Mouse (Mus musculus): Measurements from ENCODE around the gene Mipep. TPM values are rescaled to one million over a fixed set of nuclear protein-coding genes. Genes with fewer than 3 reads are reported as not detected.

Gene Mipep
- total RNA-seq, 4 experiments from 2014 or later, result 25.3 to 27.7 (median 26.0) TPM

GRCm38 (mm10) chr14:60863396-60863795 is 79.0 kb downstream of the Mipep start:
- DNase-seq (ENCODE audit: low spot score in 2 of 2), result no peak

GRCm38 (mm10) chr14:60866399-60866798 is 82.0 kb downstream of the Mipep start:
- no peak for DNase-seq (ENCODE audit: low spot score in 2 of 2)

- DNase-seq (ENCODE audit: low spot score in 2 of 2), result no peak
Measured at GRCm38 (mm10) chr14:60868325-60868724, 84.0 kb downstream of the Mipep start.

- no peak for DNase-seq (ENCODE audit: low spot score in 2 of 2)
Measured at GRCm38 (mm10) chr14:60871831-60872230, 87.5 kb downstream of the Mipep start.

GRCm38 (mm10) chr14:60882106-60882505 is 97.7 kb downstream of the Mipep start:
- DNase-seq (ENCODE audit: low spot score in 2 of 2), result no peak

GRCm38 (mm10) chr14:60882681-60883080 is 98.3 kb downstream of the Mipep start:
- no peak for DNase-seq (ENCODE audit: low spot score in 2 of 2)

- DNase-seq (ENCODE audit: low spot score in 2 of 2), result no peak
Measured at GRCm38 (mm10) chr14:60885361-60885950, 101.1 kb downstream of the Mipep start.

- no peak for DNase-seq (ENCODE audit: low spot score in 2 of 2)
Measured at GRCm38 (mm10) chr14:60893882-60894281, 109.5 kb downstream of the Mipep start.

GRCm38 (mm10) chr14:60895172-60896000 is 111.0 kb downstream of the Mipep start:
- DNase-seq (ENCODE audit: low spot score in 2 of 2), result peak; percentile 12 to 25

GRCm38 (mm10) chr14:60898086-60898667 is 113.8 kb downstream of the Mipep start:
- no peak for DNase-seq (ENCODE audit: low spot score in 2 of 2)

GRCm38 (mm10) chr14:60904501-60904900 is 120.1 kb downstream of the Mipep start:
- no peak for DNase-seq (ENCODE audit: low spot score in 2 of 2)

- no peak for DNase-seq (ENCODE audit: low spot score in 2 of 2)
Measured at GRCm38 (mm10) chr14:60906421-60907374, 122.3 kb downstream of the Mipep start.

- no peak for DNase-seq (ENCODE audit: low spot score in 2 of 2)
Measured at GRCm38 (mm10) chr14:60909351-60909750, 125.0 kb downstream of the Mipep start.

- no peak for DNase-seq (ENCODE audit: low spot score in 2 of 2)
Measured at GRCm38 (mm10) chr14:60910506-60911444, 126.4 kb downstream of the Mipep start.

- no peak for DNase-seq (ENCODE audit: low spot score in 2 of 2)
Measured at GRCm38 (mm10) chr14:60912981-60913468, 128.7 kb downstream of the Mipep start.

GRCm38 (mm10) chr14:60916661-60917060 is 132.3 kb downstream of the Mipep start:
- DNase-seq (ENCODE audit: low spot score in 2 of 2), result no peak

GRCm38 (mm10) chr14:60926011-60926410 is 141.6 kb downstream of the Mipep start:
- no peak for DNase-seq (ENCODE audit: low spot score in 2 of 2)

- no peak for DNase-seq (ENCODE audit: low spot score in 2 of 2)
Measured at GRCm38 (mm10) chr14:60935705-60936104, 151.3 kb downstream of the Mipep start.

- DNase-seq (ENCODE audit: low spot score in 2 of 2), result no peak
Measured at GRCm38 (mm10) chr14:60937481-60938039, 153.2 kb downstream of the Mipep start.
